Mouse (Mus musculus) heart, embryonic 14.5 days (tissue): ENCODE measurements around the gene Rgl1. TPM values are rescaled to one million over a fixed set of nuclear protein-coding genes. Genes with fewer than 3 reads are reported as not detected.
A peak's percentile ranks its signal among the peaks of the same experiment; 100 is the strongest.
"Not testable (repeated sequence)": the region's sequence is repeated elsewhere in the genome, so short reads cannot be mapped to it uniquely, and the experiment has no call there.

Source experiments
- ATAC-seq: fragments of 200-750 bp; cut with Nextera tagmentation; 2 replicates; pipeline ENCODE4 v1.8.0; 2017; ENCODE audit warnings: low read depth, moderate TSS enrichment; ENCODE audit not compliant: insufficient number of reproducible peaks, insufficient read depth, low FRiP score
- H3K27ac ChIP-seq, 2 experiments: fragments of 200-500 bp in 1 of 2; fragments of 300-500 bp in 1 of 2; sonication (generic) in 1 of 2; replicated peaks in 1 of 2; 2 replicates each; pipeline ENCODE4 v1.5.1; 2012 to 2014; ENCODE audit warnings: low read depth in 2 of 2, low read length in 2 of 2, control low read depth in 1 of 2, mild to moderate bottlenecking in 1 of 2, mixed read lengths in 1 of 2; ENCODE audit not compliant: control insufficient read depth in 1 of 2, insufficient read depth in 1 of 2
- H3K27me3 ChIP-seq: fragments of 300-500 bp; sonication (generic); 2 replicates; pipeline ENCODE4 v1.6.1; 2014; ENCODE audit warnings: mild to moderate bottlenecking, low read length, control low read depth; ENCODE audit not compliant: control insufficient read depth, insufficient read depth
- H3K36me3 ChIP-seq: fragments of 300-500 bp; sonication (generic); 2 replicates; pipeline ENCODE4 v1.6.1; 2014; ENCODE audit warnings: mild to moderate bottlenecking, control low read depth, low read length, mixed read lengths; ENCODE audit not compliant: control insufficient read depth, insufficient read depth
- H3K4me1 ChIP-seq, 2 experiments: fragments of 200-500 bp in 1 of 2; fragments of 300-500 bp in 1 of 2; sonication (generic) in 1 of 2; 2 replicates each; pipeline ENCODE4 v1.6.1; 2012 to 2014; ENCODE audit warnings: low read length in 2 of 2, control low read depth in 1 of 2, mixed read lengths in 1 of 2; ENCODE audit not compliant: control insufficient read depth in 2 of 2, insufficient read depth in 2 of 2
- H3K4me2 ChIP-seq: fragments of 300-500 bp; sonication (generic); 2 replicates; pipeline ENCODE4 v1.6.1; 2014; ENCODE audit warnings: mild to moderate bottlenecking, low read length
- H3K4me3 ChIP-seq, 2 experiments: fragments of 200-500 bp in 1 of 2; fragments of 300-500 bp in 1 of 2; sonication (generic) in 1 of 2; 2 replicates each; pipeline ENCODE4 v1.5.1; 2012 to 2014; ENCODE audit warnings: low read length in 2 of 2, mild to moderate bottlenecking in 2 of 2, control low read depth in 1 of 2, low read depth in 1 of 2, moderate library complexity in 1 of 2; ENCODE audit not compliant: control insufficient read depth in 1 of 2, insufficient read depth in 1 of 2
- H3K9ac ChIP-seq: fragments of 300-500 bp; sonication (generic); 2 replicates; pipeline ENCODE4 v1.6.1; 2014; ENCODE audit warnings: mild to moderate bottlenecking, low read length
- H3K9me3 ChIP-seq: fragments of 300-500 bp; sonication (generic); 2 replicates; pipeline ENCODE4 v1.6.1; 2016; ENCODE audit warnings: low read length, control low read depth; ENCODE audit not compliant: control insufficient read depth
- WGBS: fragments of 180-500 bp; shearing (Covaris S2); extraction: QIAGEN DNeasy Blood & Tissue Kit; methylation state at CpG from one replicate; pipeline ENCODE4 v1.1.7; 2014; 5-methylcytosine and 5-hydroxymethylcytosine counted together
- polyA plus RNA-seq: library from polyadenylated mRNA; unstranded; fragments of >200 nt; fragmentation: Nextera tagmentation; extraction: Ambion mirVana; gene quantifications from 2 replicates; pipeline ENCODE4 v1.2.1, GENCODE M21; 2014

The Rgl1 gene
- polyA plus RNA-seq, 1 experiment from 2014 or later: 72.0 TPM

DNA sequence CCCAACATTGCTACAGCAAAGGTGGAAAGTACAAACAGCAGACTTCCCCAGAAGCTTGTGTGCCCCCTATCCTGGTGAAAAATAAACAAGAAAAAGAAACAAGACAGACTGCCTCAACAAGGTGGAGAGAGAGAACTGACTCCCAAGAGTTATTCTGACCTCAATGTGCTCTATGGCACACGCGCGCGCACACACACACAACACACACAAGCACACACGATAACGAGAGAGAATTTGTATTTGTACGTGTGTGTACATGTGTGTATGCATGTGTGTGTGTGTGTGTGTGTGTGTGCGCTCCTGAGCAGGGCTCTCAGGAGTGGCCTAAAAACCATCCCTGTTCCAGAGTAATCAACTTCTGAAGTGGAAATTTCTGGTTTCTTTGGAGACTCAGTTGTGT, 18.5 kb upstream of the Rgl1 start:
- Histone ChIP-seq H3K4me1 (no peaks in the 10 kb centered on the region), H3K9me3 (no peaks in the 10 kb centered on the region), H3K27ac (no peak overlapping the region), H3K27me3 (no peaks in the 10 kb centered on the region), H3K9ac (no peak overlapping the region), H3K36me3 (no peaks in the 10 kb centered on the region), H3K4me3 (no peak overlapping the region), H3K4me2 (no peak overlapping the region)
- 96% methylated on average over 8 of the region's 8 CpGs for WGBS
- ATAC-seq: no peak

DNA sequence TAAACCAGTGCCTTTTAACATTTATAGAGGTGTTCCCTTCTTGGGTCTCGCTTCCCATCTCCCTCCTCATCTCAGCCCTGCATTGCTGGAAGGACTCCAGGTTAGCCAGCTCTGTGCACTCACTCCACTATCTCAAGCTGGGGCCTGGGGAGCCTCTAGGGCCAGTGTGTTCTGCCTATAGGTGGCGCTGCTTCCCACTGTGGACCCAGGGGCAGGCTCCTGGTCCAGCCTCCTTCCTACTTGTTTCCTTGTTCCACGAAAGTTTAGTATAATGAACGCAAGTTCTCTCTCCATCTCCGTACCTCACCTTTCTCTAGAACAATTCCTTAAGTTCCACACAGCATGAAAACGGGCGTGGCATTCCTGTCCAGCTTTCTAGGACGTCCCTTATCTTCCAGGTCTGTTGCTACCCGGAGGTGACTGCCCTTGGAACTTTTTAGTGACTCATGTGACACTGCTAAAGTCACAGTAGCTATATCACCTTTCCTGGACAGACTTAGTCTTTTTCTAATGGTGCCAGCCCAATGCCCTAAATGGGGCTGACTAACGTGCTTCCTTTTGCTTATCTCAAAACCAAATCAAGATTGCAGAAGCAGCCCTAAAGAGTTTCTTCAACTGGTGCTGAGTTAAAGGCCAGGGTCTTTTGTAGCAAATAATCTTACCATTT, 13.1 kb upstream of the Rgl1 start:
- Histone ChIP-seq H3K9ac (no peak overlapping the region), H3K4me1 (0 out of 4 replicates have a peak, but pooled peaks cover 0 to 4% of the 10 kb centered on the region in 2 experiments), H3K4me2 (peak overlapping the region; percentile 39), H3K9me3 (no peaks in the 10 kb centered on the region), H3K4me3 (no peak overlapping the region), H3K27me3 (no peaks in the 10 kb centered on the region), H3K36me3 (peaks cover 24% of the 10 kb centered on the region), H3K27ac (no peak overlapping the region)
- ATAC-seq: peak; percentile 59; the same call in 1 of the 2 replicates
- 18% methylated on average over 10 of the region's 10 CpGs for WGBS

DNA sequence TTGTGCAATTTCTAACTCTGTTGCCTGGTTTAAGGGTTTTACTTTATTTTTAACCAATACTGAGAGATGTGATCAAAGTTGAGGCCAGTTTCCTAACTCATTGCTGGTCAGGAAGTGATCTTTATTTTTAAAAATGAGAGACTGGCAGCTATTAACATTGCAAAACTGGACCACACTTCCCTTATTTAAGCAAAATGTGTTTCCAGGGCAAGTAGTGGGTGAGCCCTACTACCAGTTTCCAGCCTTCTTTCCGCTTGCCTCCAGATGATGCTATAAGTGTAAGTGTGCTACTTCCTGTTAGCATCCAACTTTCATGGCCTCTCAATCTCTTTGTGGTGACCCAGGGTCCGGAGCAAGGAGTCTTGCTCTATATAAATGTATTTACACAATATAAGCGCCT, 8.4 kb upstream of the Rgl1 start:
- H3K27ac ChIP-seq, ATAC-seq, H3K4me2 ChIP-seq, H3K9me3 ChIP-seq, H3K9ac ChIP-seq, H3K27me3 ChIP-seq, H3K4me3 ChIP-seq, H3K4me1 ChIP-seq: not testable (repeated sequence)
- 93% methylated on average over 3 of the region's 3 CpGs for WGBS
- H3K36me3 ChIP-seq: peaks cover 70% of the 10 kb centered on the region

DNA sequence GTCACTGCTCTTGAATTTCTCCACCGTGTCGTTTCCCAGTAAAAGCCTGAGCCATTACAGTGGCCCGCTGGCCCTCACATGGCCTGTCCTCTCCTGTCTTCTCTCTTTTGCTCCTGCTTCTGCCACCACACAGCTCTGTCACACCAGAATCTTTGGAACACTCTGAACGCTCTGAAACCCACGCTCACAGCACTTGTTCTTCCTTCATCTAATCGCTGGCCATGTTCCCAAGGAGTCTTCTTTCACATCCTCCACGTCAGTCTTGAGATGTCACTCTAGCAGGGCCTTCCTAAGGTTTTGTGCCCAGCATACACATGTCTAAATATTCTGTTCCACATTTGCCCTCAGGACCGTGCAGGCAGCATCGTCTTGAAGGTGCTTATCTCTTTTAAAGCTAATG, 4.9 kb upstream of the Rgl1 start:
- no peak for ATAC-seq
- 86% methylated on average over 9 of the region's 9 CpGs for WGBS

DNA sequence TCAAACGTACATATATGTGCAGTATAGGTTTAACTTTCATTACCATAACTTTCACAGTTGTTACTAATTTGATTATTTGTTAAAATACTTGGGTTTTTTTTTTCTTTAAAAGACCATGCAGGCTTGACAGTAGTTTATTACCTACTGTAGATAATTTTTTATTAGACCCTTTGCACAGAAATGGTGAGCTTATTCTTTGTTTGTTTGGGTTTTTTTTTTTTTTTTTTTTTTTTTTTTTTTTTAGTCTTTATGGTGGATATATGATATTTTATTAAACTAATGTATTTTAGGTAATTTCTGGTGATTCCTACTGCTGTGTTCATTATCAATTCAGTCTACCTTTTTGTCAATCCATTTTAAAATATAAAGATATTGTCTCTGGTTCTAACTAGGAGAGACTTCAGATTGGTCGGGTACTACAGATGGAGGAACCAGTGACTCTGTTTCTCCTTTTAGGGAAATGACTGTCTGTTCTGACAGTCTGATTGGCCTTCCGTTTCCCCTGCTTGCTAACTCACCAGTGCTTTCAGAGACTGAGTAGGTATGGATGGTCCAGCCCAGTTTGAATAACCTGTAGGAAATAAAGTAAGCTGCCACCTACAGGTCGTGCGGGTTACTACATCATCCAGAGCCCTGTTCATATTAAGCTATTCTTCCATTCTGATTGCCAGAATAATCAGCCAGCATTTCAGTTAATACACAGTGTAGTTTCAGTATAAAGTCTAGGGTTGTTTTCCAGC, 1.8 kb upstream of the Rgl1 start:
- Histone ChIP-seq H3K27me3 (no peaks in the 10 kb centered on the region), H3K27ac (no peak overlapping the region; a peak in 1 of 4 replicates), H3K9me3 (no peaks in the 10 kb centered on the region), H3K4me2 (peak overlapping the region; percentile 95), H3K4me1 (0 out of 4 replicates have a peak, but pooled peaks cover 0 to 13% of the 10 kb centered on the region in 2 experiments), H3K9ac (peak overlapping the region; percentile 99), H3K4me3 (peak overlapping the region in 1 of 2 experiments; percentile 98; a peak in 3 of 4 replicates), H3K36me3 (peaks cover 44% of the 10 kb centered on the region)
- 5% methylated on average over 5 of the region's 5 CpGs for WGBS
- no peak for ATAC-seq

More for the DNA sequence above, 4.9 kb upstream of the Rgl1 start:
- no peak overlapping the region for H3K9ac ChIP-seq
- H3K4me2 ChIP-seq: no peak overlapping the region
- peaks cover 75% of the 10 kb centered on the region for H3K36me3 ChIP-seq
- no peaks in the 10 kb centered on the region for H3K27me3 ChIP-seq
- H3K9me3 ChIP-seq: no peaks in the 10 kb centered on the region
- H3K4me3 ChIP-seq: no peak overlapping the region
- no peak overlapping the region for H3K27ac ChIP-seq
- 0 out of 4 replicates have a peak, but pooled peaks cover 0 to 8% of the 10 kb centered on the region in 2 experiments for H3K4me1 ChIP-seq

DNA sequence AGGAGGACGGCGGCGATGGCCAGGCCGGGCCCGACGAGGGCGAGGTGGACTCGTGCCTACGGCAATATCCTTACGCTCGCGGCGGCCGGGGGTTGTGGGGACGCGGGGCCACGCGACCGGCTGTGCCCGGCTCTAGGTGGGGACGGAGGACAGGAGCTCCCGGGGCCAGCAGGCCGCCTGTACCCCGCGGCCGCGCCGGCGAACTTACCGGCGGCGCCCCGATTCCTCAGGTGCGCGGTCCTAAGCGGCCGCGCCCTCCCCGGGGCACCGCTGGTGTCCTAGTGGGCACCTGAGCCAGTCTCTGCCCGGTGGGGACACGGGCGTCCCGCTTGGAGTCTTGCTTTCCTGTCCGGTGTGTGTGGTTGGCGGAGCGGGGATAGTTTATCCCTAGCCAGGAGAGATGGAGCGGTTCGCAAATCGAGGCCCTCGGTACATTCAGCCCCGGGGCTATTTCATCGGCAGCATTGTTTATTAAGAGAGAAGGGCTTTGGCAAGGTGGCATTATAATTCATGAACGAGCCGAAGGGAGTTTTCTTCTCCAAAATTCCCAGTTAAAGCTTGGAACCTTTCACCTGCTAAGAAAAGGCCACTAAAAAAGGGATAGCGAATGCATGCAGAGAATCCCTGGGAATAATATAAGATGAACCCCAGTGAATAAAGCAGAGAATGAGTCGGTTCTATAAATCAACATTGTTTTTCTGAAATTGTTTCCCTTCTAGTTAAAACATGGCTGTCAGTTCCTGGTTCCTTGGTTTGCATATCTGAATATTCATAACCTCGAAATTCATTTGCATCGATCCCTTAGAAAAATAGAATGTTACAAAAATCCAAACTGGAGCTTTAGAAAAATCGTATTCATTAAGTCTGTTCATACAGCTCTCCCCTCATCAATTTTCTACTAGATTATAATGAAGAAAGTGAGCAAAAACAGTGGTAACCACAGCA, 925 bp upstream of the Rgl1 start:
- peak overlapping the region; percentile 83 to 94 for H3K27ac ChIP-seq
- H3K9me3 ChIP-seq: no peaks in the 10 kb centered on the region
- peak; percentile 73 for ATAC-seq
- peak overlapping the region; percentile 95 for H3K4me2 ChIP-seq
- WGBS: 1% methylated on average over 43 of the region's 60 CpGs
- no peaks in the 10 kb centered on the region for H3K27me3 ChIP-seq
- H3K36me3 ChIP-seq: peaks cover 36% of the 10 kb centered on the region
- 0 out of 4 replicates have a peak, but pooled peaks cover 0 to 13% of the 10 kb centered on the region in 2 experiments for H3K4me1 ChIP-seq
- H3K9ac ChIP-seq: peak overlapping the region; percentile 99
- H3K4me3 ChIP-seq: peak overlapping the region; percentile 92 to 98

DNA sequence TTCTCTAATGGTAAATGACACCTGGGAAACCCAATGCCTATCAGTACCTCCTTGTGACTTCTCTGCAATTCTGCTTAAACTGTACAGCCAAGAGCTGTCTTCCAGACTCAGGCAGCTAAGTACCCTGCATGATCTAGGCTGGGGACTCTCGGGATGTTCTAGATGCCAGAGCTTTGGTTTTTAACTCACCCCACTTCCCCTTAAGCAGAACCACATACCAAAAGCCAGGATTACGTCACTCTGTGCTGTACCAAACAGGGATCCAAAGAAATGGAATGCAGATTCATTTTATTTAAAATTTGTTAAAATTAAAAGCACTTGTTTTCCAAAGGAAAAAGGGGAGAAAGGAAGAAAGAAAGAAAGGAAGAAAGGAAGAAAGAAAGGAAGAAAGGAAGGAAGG, 4.4 kb downstream of the Rgl1 start:
- H3K9ac ChIP-seq: no peak overlapping the region
- H3K27me3 ChIP-seq: no peaks in the 10 kb centered on the region
- ATAC-seq: no peak
- H3K27ac ChIP-seq: no peak overlapping the region
- H3K9me3 ChIP-seq: no peaks in the 10 kb centered on the region
- no peak overlapping the region for H3K4me2 ChIP-seq
- 0 out of 4 replicates have a peak, but pooled peaks cover 0 to 5% of the 10 kb centered on the region in 2 experiments for H3K4me1 ChIP-seq
- H3K4me3 ChIP-seq: no peak overlapping the region
- WGBS: 77% methylated on average over 2 of the region's 2 CpGs
- no peaks in the 10 kb centered on the region for H3K36me3 ChIP-seq
